Mouse (Mus musculus) lung, adult 2 months (tissue): ENCODE measurements around the gene Mpi. TPM values are rescaled to one million over a fixed set of nuclear protein-coding genes. Genes with fewer than 3 reads are reported as not detected.

Experiments used
- DNase-seq: peaks from one replicate; pipeline ENCODE4 v3.0.0; 2022
- H3K4me1 ChIP-seq: fragments of 200-500 bp; 2 replicates; pipeline ENCODE4 v1.6.1; 2011; ENCODE audit warnings: low read length; ENCODE audit not compliant: control insufficient read depth, insufficient read depth
- H3K4me3 ChIP-seq: fragments of 200-500 bp; replicated peaks from 2 replicates; pipeline ENCODE3; 2011; ENCODE audit warnings: low read depth, mild to moderate bottlenecking, control low read depth, low read length; ENCODE audit errors: extremely low read depth
- CTCF ChIP-seq: fragments of 200-500 bp; IDR thresholded peaks from 2 replicates; pipeline ENCODE4 v1.5.1; 2011; ENCODE audit warnings: mild to moderate bottlenecking, low read length, control low read depth; ENCODE audit not compliant: insufficient read depth
- POLR2A ChIP-seq: fragments of 200-500 bp; IDR thresholded peaks from 2 replicates; pipeline ENCODE4 v1.6.1; 2011; ENCODE audit warnings: low read depth, mild to moderate bottlenecking, control low read depth, low read length, borderline replicate concordance; ENCODE audit errors: extremely low read depth
- WGBS: fragments of 180-500 bp; shearing (Covaris S2); methylation state at CpG from one replicate; pipeline ENCODE4 v1.1.7; 2018; 5-methylcytosine and 5-hydroxymethylcytosine counted together
- polyA plus RNA-seq: library from polyadenylated mRNA; depleted of rRNA; stranded (reverse); fragments of >200 nt; gene quantifications from 2 replicates; pipeline ENCODE4 v1.2.3, GENCODE M21; 2012

Mpi gene
- polyA plus RNA-seq, 1 experiment: 28.4 TPM

GRCm38 (mm10) chr9:57531946-57532345 lies 20.6 kb downstream of the Mpi start:
- 57% methylated on average over 1 of the region's 1 CpGs for WGBS
- Histone ChIP-seq H3K4me1 (peaks cover 3% of the 10 kb centered on the region; the same call in 1 of the 2 replicates), H3K4me3 (no peak overlapping the region)
- no peak for DNase-seq
- TF ChIP-seq CTCF (no peak), POLR2A (no peak)

GRCm38 (mm10) chr9:57526435-57526834 lies 26.1 kb downstream of the Mpi start:
- TF ChIP-seq POLR2A: no peak
- no peak for TF ChIP-seq CTCF

GRCm38 (mm10) chr9:57525516-57525915 lies 27.0 kb downstream of the Mpi start:
- H3K4me1 ChIP-seq: peaks cover 13% of the 10 kb centered on the region
- DNase-seq: no peak
- H3K4me3 ChIP-seq: no peak overlapping the region
- 37% methylated on average over 2 of the region's 2 CpGs for WGBS
- no peak for TF ChIP-seq POLR2A
- TF ChIP-seq CTCF: no peak

More at GRCm38 (mm10) chr9:57526435-57526834, 26.1 kb downstream of the Mpi start:
- Histone ChIP-seq H3K4me3 (no peak overlapping the region), H3K4me1 (peaks cover 13% of the 10 kb centered on the region)
- no peak for DNase-seq

GRCm38 (mm10) chr9:57524439-57524838 lies 28.1 kb downstream of the Mpi start:
- TF ChIP-seq POLR2A (no peak), CTCF (no peak)
- peaks cover 13% of the 10 kb centered on the region for H3K4me1 ChIP-seq
- H3K4me3 ChIP-seq: no peak overlapping the region
- no peak for DNase-seq

GRCm38 (mm10) chr9:57523754-57524153 lies 28.8 kb downstream of the Mpi start:
- TF ChIP-seq POLR2A (no peak), CTCF (no peak)
- H3K4me3 ChIP-seq: no peak overlapping the region
- DNase-seq: no peak
- H3K4me1 ChIP-seq: peaks cover 13% of the 10 kb centered on the region
- 77% methylated on average over 1 of the region's 1 CpGs for WGBS

GRCm38 (mm10) chr9:57522861-57523246 lies 29.7 kb downstream of the Mpi start:
- TF ChIP-seq CTCF: no peak
- no peak for TF ChIP-seq POLR2A
- Histone ChIP-seq H3K4me3 (no peak overlapping the region), H3K4me1 (peaks cover 13% of the 10 kb centered on the region)
- no peak for DNase-seq
- WGBS: 54% methylated on average over 4 of the region's 4 CpGs

GRCm38 (mm10) chr9:57522114-57522860 lies 30.3 kb downstream of the Mpi start:
- H3K4me3 ChIP-seq: no peak overlapping the region
- DNase-seq: no peak
- H3K4me1 ChIP-seq: peaks cover 13% of the 10 kb centered on the region
- TF ChIP-seq CTCF: no peak
- no peak for TF ChIP-seq POLR2A
- 22% methylated on average over 7 of the region's 7 CpGs for WGBS

GRCm38 (mm10) chr9:57521056-57521911 lies 31.3 kb downstream of the Mpi start, which contains the start of gene Cox5a:
Cox5a (plus strand) TSS chr9:57521274.
- Histone ChIP-seq H3K4me3 (peak within 1 kb of the TSS; percentile 75), H3K4me1 (peaks cover 13% of the 10 kb centered on the region)
- DNase-seq: peak; percentile 94
- under 1% methylated on average over 94 of the region's 95 CpGs for WGBS
- no peak for TF ChIP-seq CTCF
- TF ChIP-seq POLR2A: peak; percentile 90

GRCm38 (mm10) chr9:57520375-57521055 lies 32.0 kb downstream of the Mpi start:
- Histone ChIP-seq H3K4me3 (peak overlapping the region; percentile 65), H3K4me1 (peaks cover 13% of the 10 kb centered on the region)
- 27% methylated on average over 16 of the region's 16 CpGs for WGBS
- TF ChIP-seq POLR2A (no peak), CTCF (no peak)
- no peak for DNase-seq
